Mouse (Mus musculus) 416B (cell line): ENCODE results near the gene Gpr135.
"Not testable (repeated sequence)": the region's sequence is repeated elsewhere in the genome, so short reads cannot be mapped to it uniquely, and the experiment has no call there.

Experiments
- DNase-seq: peaks from one replicate; pipeline ENCODE4 v3.0.0; 2011; ENCODE audit warnings: low read depth

The Gpr135 gene

GRCm38 (mm10) chr12:72052571-72052970, 18.4 kb downstream of the Gpr135 start:
- no peak for DNase-seq

- DNase-seq, result no peak
Measured at GRCm38 (mm10) chr12:72050821-72051220, 20.1 kb downstream of the Gpr135 start.

- not testable (repeated sequence) for DNase-seq
Measured at GRCm38 (mm10) chr12:72050156-72050555, 20.8 kb downstream of the Gpr135 start.

- DNase-seq, result peak; percentile 51
Measured at GRCm38 (mm10) chr12:72047513-72047912, 23.4 kb downstream of the Gpr135 start.

GRCm38 (mm10) chr12:72041238-72041637, 29.7 kb downstream of the Gpr135 start:
- DNase-seq, result no peak

- no peak for DNase-seq
Measured at GRCm38 (mm10) chr12:72039501-72039900, 31.4 kb downstream of the Gpr135 start.

- DNase-seq, result no peak
Measured at GRCm38 (mm10) chr12:72038866-72039265, 32.1 kb downstream of the Gpr135 start.

- DNase-seq, result no peak
Measured at GRCm38 (mm10) chr12:72037049-72037448, 33.9 kb downstream of the Gpr135 start.

GRCm38 (mm10) chr12:72036097-72036661, 34.7 kb downstream of the Gpr135 start:
- DNase-seq, result no peak

GRCm38 (mm10) chr12:72031794-72032193, 39.1 kb downstream of the Gpr135 start:
- DNase-seq, result no peak

- no peak for DNase-seq
Measured at GRCm38 (mm10) chr12:72031171-72031570, 39.8 kb downstream of the Gpr135 start.

GRCm38 (mm10) chr12:72025275-72025795, 45.6 kb downstream of the Gpr135 start:
- DNase-seq, result no peak

GRCm38 (mm10) chr12:72023572-72023971, 47.4 kb downstream of the Gpr135 start:
- no peak for DNase-seq

GRCm38 (mm10) chr12:72022790-72023189, 48.1 kb downstream of the Gpr135 start:
- DNase-seq, result peak; percentile 36

- DNase-seq, result no peak
Measured at GRCm38 (mm10) chr12:72021543-72021942, 49.4 kb downstream of the Gpr135 start.

GRCm38 (mm10) chr12:72020285-72020684, 50.6 kb downstream of the Gpr135 start:
- no peak for DNase-seq
